Mouse (Mus musculus): ENCODE measurements around the gene Vmn2r92. TPM values are rescaled to one million over a fixed set of nuclear protein-coding genes. Genes with fewer than 3 reads are reported as not detected.
A peak's percentile ranks its signal among the peaks of the same experiment; 100 is the strongest.
"Not testable (repeated sequence)": the region's sequence is repeated elsewhere in the genome, so short reads cannot be mapped to it uniquely, and the experiment has no call there.

Vmn2r92 gene
- total RNA-seq (2021) = not detected
- long read RNA-seq, experiment 1 = 0 reads
- long read RNA-seq, experiment 2 = 0 reads

GRCm38 (mm10) chr17:18151587-18151986 is at the start of gene Vmn2r92:
Gene Vmn2r92 (plus strand): TSS chr17:18151887.
- not testable (repeated sequence) for DNase-seq

- not testable (repeated sequence) for DNase-seq
These were observed 49.4 kb upstream of the Vmn2r92 start for GRCm38 (mm10) chr17:18102265-18102664.

GRCm38 (mm10) chr17:18161194-18161593 is 9.5 kb downstream of the Vmn2r92 start:
- DNase-seq = not testable (repeated sequence)

DNA sequence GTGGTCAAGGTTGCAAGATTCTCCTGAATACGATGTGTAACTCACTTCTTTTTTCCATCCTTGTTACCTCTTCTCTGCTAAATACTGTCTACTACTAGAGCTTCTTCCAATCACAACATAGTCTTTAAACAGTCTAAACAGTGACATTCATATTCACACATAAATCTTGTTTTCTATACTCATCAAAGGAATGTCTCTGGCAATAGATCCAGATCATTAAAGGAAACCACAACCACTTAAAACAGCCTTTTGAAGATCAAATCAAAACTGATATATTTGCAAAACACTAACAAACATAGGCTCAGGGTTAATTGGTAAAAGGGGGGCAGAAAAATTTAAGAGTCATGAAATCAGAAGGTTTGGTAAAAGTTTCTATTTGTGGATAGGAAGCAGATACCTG is 38.0 kb downstream of the Vmn2r92 start:
- no peak for DNase-seq

- no peak for DNase-seq
These were observed 69.6 kb downstream of the Vmn2r92 start for GRCm38 (mm10) chr17:18221300-18221699.

DNA sequence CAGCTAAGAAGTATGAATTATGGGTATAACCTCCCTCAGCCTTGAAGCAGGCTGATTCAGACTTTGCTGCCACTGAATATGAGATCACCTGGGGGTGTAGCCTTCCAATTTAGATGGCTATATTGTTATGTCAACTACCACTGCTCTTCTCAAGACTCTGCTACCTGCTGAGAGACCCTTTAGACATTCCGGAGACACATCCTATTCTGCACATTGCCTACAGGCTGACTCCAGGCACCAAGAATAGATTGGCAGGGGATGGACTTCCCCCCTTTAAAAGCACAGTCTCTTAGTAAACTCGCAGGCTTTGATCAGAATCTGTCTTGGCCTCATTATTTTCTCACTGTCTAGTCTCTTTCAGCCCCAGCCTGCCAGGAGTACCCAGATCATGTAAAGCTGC is 80.3 kb downstream of the Vmn2r92 start:
- DNase-seq = no peak

DNA sequence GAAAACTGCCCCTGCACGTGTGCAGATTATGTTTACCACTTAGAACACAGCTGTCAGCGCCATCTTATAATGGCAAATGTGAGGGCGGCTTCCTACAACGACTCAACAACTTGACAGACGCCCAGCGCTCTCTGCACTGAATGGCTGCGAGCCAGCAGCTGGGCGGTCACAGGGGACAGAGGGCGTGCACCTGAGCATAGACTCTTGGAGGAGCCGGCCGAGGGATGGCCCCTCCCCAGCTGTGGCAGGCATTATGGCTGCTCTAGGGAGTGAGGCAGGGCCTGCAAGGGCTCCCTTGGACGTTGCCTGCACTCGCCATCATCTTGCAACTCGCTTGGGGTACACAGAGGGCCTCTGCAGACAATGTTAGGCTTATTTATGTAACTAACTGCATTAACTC is 85.2 kb downstream of the Vmn2r92 start:
- peak; percentile 2 for DNase-seq

Other genes with a start within 250 kb of the Vmn2r92 start
- gene Fpr-rs4, start 130.2 kb upstream of the Vmn2r92 start, total RNA-seq (2021) = not detected
- not detected for gene Vmn2r124, start 102.5 kb upstream of the Vmn2r92 start, total RNA-seq (2021)
- gene Vmn2r91, start 66.9 kb upstream of the Vmn2r92 start, total RNA-seq (2021) = not detected
- gene Vmn2r94, start 125.9 kb downstream of the Vmn2r92 start, total RNA-seq (2021) = not detected
- not detected for gene Vmn2r93, start 146.2 kb downstream of the Vmn2r92 start, total RNA-seq (2021)

Data from gastrocnemius, postnatal 10 days (tissue).